Mouse (Mus musculus) heart, postnatal 0 days (tissue): Measurements from ENCODE around the gene Otud7b.

Experiments
- CTCF ChIP-seq: IDR thresholded peaks from 2 replicates; pipeline ENCODE4 v1.5.1; 2016; ENCODE audit warnings: antibody characterized with exemption, control low read depth, low read depth
- EP300 ChIP-seq: IDR thresholded peaks from 2 replicates; pipeline ENCODE4 v1.6.1; 2016; ENCODE audit warnings: antibody characterized with exemption, low read depth

- TF ChIP-seq CTCF (no peak), EP300 (no peak)
These were observed at the start of gene Otud7b for GRCm38 (mm10) chr3:96104261-96105065.
